Mouse (Mus musculus) lung, postnatal 36 days (tissue): Measurements from ENCODE around the gene Pacrg.

Experiments
- DNase-seq: peaks from one replicate; pipeline ENCODE4 v3.0.0; 2022; ENCODE audit warnings: mixed read lengths

The Pacrg gene

GRCm38 (mm10) chr17:10401529-10401928 is 438.6 kb downstream of the Pacrg start:
- DNase-seq, result no peak

DNA sequence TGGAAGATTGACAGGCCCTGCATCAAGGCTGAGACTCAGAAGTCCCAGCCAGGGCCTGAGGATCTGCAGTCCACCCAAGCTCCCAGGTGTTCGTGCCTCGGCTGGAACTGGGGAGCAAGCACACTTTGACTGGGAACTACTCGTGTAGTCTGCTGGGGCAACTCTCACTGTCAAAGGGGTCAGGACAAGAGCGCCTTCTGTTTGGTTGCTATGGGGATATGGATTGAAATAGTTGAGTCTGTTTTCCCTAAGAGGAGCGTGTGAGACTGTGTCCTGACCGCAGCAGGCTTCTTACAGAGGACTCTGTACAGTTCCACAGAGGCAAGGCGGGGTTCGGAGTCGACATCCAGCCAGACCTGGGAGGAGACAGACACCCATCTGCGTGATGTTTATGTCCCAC is 440.4 kb downstream of the Pacrg start:
- DNase-seq, result no peak

GRCm38 (mm10) chr17:10398871-10399270 is 441.2 kb downstream of the Pacrg start:
- no peak for DNase-seq

DNA sequence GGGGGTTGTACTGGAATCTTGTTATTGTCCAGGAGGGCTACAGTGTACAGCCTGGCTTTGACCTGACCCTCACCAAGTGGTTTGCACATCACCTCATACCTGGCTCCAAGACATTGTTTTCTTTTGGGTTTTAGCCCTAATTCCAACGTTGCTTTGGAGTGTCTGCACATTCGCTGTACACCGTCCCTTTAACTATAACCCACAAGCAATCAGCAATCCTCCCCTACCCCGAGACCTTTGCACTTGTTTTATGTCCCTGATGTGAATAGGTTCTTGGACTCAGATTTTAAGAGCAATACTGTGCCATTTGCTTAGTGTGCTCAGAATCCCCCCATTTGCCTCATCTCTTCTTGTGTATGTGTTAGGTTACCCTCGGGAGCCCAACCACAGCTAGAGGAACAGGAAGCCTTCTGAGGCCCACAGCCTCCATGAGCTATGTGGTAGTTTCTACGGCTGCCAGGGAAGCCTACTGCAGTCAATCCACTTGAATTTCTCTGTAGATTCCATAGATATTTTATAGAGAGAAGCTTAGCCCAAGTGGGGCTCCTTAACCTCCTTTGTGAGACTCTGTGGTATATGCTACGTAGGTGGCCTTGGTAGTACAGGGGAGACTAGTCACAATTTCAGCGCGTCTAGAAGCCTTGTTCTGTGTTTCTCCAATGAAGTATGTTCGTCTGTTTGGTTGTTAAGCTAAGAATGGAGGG is 442.0 kb downstream of the Pacrg start:
- no peak for DNase-seq

DNA sequence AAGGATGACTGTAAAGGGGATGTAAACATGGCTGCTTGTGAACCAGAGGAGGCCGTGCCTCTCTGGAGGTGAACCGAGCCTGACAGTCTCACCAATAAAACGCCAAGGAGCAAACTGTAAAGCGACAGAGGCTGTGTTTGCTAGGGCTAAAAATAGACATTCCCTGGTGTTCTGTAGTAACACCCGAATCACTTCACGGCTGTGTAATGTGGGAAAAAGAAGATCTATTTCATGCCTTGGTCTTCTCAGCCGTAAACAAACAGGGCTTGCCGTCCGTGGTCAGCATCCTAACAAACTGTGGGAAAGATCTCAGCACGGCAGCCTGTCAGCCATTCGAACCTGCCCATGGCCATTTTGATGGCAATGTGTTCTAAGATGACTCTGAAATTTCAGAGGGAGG is 442.8 kb downstream of the Pacrg start:
- no peak for DNase-seq

DNA sequence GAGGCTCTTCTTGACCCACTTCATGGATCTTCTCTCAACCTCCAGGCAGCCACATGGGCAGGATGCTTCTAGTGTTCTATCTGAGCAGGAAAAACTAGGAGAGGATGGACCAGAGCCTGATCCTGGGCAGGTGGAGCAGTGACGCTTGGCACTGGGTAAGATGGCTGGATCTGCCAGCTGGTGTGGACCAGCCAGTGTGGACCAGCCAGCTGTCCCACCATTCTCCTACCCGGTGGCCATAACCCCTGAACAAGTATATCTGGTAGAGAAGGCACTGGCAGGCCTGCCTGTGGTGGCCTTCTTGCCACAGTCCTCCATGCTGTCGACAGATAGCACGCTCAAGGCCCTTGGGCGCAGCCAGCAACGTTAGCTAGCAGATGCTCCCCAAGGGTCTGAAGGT is 443.2 kb downstream of the Pacrg start:
- no peak for DNase-seq

GRCm38 (mm10) chr17:10394855-10395254 is 445.3 kb downstream of the Pacrg start:
- no peak for DNase-seq

- DNase-seq, result no peak
These were observed 446.3 kb downstream of the Pacrg start for GRCm38 (mm10) chr17:10393766-10394165.

DNA sequence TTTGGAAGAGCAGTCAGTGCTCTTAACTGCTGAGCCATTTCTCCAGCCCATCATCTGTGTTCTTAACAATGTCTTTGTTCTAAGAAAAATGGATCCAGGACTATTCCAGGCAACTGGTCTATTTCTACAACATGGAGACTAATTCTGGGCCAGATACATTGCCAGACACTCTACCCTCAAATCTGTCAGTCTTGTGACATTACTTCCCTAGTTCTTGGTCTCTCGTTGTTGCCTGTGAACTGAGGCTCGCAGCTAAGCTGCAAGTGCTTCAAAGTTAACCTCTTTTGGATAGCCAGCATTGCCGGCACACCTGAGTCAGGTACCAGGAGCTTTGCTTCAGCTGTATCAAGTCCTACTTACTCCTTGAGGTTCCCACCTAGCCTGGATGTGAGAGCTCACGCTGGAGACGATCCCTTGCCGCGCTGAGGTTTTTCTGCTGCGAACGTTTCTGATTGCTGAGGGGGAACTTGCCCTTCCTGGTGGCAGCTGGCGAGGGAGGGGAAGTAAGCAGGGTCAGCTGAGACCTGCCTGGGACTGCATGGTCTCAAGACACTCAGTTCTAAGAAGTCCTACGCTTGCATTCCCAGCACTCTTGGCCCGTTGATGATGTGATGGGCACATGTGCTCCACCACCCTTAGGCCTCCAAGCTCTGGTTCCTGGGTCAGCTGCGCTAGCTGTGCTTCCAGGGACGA is 447.6 kb downstream of the Pacrg start:
- peak; percentile 46 for DNase-seq

DNA sequence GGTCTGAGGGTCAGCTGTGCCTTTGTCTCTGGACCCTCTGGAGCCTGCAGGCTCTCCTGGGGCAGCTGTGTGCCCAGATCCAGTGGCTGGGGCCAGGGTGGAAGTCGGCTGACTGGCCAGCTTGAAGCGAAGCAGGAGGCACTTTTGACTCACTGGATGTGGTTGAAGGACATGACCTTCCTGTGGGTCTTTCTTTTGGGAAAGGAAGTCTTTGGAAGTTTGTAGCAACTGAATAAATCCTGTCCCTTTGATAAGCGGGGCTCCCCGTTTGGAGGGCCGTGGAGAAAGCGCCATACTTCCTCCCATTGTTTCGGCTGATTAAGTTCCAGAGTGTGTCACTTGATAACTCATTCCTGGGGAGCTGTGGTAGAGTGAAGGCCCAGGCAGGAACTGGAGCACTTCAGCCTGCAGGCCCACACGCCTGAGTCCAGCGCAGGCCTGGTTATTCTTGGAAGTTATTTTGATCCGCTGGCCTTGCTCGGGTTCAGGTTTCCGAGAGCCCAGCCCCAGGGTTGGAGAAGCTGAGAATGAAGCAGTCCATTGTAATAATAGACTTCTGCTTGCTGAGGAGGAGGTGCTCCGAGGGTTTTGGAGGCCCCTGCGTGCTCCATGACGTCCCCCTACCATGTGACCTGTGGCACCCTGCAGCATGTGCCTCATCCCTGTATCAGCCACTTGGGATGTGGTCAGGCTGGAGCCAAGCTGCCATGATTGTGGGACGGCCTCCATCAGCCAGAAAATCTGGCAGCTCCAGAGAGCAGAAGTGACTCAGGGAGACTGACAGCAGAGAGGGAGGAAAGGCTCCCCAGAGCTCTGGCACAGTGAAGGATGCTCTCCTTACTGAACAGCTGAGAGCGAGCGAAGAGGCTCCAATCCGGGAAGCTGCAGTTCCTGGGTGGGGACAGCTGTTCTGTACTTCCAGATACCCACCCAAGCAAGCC is 449.6 kb downstream of the Pacrg start:
- DNase-seq, result peak; percentile 80

GRCm38 (mm10) chr17:10389740-10390139 is 450.4 kb downstream of the Pacrg start:
- DNase-seq, result no peak

DNA sequence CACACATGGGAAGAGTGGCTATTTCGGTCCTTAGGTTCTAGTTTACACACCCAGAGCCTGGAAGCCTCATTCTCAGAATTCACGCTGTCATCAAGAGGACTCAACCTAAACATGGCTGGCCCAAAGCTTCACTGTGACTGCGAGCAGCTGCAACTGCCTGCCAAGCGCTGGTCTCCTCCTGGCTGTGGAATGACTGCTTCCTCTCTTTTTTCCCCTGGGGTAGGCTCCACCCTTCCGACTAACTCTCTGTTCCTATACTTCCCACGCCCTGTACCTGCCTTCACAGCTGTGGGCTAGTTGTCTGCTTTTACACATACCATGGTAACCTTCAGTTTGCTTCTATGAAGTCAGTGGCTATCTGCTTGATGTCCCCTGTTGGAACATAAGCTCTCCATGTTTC is 453.6 kb downstream of the Pacrg start:
- no peak for DNase-seq

DNA sequence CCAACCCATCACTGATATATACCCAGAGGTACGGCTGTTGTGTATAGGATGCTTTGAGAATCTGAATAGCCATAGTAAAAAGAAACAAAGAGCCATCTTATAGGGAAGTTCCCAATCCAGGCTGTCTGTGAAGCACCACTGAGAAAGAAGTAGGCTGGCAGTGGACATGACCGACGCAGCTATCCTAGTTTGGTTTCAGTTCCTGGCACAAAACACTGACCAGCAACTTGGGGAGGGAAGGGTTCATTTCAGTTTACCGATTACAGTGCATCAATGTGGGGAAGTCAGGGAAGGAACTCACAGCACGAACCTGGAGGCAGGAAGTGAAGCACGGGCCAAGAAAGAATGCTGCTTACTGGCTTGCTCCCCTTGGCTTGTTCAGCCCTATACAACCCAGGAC is 456.7 kb downstream of the Pacrg start:
- DNase-seq, result no peak

DNA sequence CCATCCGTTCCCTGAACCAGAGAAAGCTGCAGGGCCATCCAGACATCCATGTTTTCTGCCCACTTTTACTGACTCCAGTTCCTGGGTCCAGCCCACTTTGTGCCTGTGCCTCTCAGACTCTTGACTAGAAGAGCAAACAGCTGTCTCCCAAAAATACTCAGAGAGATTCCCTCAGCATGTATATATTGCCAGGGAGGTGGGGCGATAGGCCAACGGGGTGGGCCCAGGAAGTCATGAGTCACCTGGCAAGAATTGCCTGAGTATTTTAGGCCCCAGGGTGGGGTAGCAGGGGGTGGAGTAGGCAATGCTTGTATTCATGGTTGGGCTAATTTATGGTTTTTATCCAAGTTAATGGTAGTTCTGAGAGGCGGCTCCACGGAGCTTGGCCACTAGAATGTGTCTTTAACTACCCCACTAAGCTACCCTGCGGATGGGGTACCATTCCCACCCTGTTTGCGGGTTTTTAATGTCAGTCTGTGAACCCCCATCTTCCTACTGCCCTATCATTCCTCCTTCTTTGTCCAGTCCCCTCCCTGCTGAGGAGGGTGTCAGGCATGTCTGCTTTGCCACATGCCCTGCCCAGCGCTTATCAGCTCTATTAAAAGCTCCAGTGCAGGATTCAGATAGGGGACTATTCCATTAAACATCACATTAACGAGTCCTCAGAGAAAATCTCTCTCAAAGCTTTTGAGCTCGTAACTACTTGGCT is 461.5 kb downstream of the Pacrg start:
- DNase-seq, result peak; percentile 53

DNA sequence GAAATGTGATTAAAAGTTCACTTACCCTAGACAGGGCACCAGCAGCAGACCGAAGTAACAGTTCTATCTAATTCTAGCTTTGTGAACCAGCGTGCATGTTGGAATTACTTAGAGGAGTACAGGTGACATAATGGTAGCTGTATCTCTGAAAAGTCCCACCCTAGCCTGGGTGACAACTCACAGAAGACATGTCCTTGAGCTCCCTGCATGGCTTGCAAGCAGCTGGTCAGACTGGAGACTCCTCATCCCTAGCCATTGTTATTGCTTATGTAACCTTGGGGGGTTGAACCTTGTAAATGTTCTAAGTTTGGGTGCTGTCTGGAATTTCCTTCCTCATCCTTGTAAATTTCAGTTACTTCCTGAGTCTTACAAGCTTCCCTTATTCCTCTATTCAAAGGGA is 462.5 kb downstream of the Pacrg start:
- no peak for DNase-seq

- no peak for DNase-seq
These were observed 465.8 kb downstream of the Pacrg start for GRCm38 (mm10) chr17:10374316-10374715.

GRCm38 (mm10) chr17:10373727-10374126 is 466.4 kb downstream of the Pacrg start:
- DNase-seq, result no peak

- DNase-seq, result no peak
These were observed 467.9 kb downstream of the Pacrg start for GRCm38 (mm10) chr17:10372001-10372785.

GRCm38 (mm10) chr17:10371472-10371871 is 468.6 kb downstream of the Pacrg start:
- DNase-seq, result no peak

GRCm38 (mm10) chr17:10370660-10371130 is 469.4 kb downstream of the Pacrg start:
- peak; percentile 42 for DNase-seq

- no peak for DNase-seq
These were observed 470.0 kb downstream of the Pacrg start for GRCm38 (mm10) chr17:10369961-10370659.
